Mouse (Mus musculus): ENCODE results near the gene Emilin2. TPM values are rescaled to one million over a fixed set of nuclear protein-coding genes. Genes with fewer than 3 reads are reported as not detected.

Gene Emilin2
- polyA plus RNA-seq, 1 experiment from 2014 or later: 2.8 TPM

DNA sequence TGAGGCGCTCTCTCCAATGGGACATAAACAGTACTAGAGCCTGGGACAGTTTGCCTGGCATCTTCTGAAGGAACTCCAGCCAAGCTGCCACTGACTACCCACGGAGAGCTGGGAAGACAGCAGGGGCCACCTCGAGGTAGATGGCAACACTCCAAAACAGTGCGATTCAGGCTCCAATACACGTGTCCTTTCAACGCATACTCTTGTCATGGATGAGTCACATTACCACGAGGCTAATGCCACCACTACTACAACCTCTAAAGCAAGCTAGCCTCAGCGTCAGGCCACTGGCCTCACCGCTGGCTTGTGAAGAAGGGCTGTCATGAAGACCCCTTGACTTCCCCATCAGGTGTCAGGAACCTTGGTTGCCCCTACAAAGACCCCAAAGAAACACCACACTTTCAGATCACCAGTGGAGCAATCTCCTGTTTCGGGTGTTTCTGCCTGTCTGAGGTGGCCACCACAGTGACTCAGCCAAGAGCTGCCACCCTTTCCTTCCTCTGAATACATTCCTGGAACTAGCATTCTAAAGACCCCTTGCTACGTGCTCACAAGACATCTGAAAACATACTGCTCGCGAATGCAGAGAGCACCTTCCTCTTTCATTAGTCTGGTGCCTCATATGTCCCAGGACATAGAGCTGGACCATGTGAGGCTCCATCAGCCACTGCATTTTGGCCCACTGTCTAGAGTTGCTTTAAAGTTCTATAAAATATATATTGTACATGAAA, 54.8 kb downstream of the Emilin2 start:
- WGBS: 87% methylated on average over 13 of the region's 13 CpGs
- Histone ChIP-seq H3K4me1 (0 out of 2 replicates have a peak, but pooled peaks cover 2% of the 10 kb centered on the region), H3K27me3 (replicated peaks) (no peaks in the 10 kb centered on the region), H3K9ac (replicated peaks) (no peak overlapping the region), H3K4me2 (no peak overlapping the region), H3K9me3 (replicated peaks) (no peaks in the 10 kb centered on the region), H3K36me3 (no peaks in the 10 kb centered on the region), H3K27ac (replicated peaks) (no peak overlapping the region), H3K4me3 (replicated peaks) (no peak overlapping the region)
- ATAC-seq (ENCODE audit: low FRiP score): no peak

DNA sequence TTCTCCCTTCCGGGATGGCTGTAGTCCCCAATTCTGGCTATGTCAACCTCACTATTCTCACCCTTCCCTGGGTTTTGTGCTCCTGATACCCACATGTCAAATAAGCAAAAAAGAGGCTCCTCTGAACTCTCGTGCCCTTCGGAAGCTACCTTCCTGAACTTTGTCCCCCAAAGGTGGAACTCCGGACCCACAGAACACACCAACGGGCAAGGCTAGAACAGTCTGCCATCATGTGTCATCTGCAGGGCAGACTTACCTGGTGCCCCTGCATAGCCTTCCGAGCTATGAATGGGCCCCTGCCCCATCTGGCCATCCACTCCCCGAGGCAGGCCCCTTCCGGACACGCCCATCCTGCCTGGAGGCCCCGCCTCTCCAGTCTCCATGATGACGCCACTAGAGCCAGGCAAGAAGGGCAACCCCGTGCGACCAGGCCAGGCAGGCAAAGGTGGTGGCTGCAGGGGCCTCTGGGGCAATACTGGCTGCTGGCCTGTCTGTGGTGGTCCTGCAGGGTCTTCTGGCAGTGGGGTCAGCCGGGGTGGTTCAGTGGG, 55.6 kb downstream of the Emilin2 start:
- Histone ChIP-seq H3K36me3 (0 out of 2 replicates have a peak, but pooled peaks cover under 1% of the 10 kb centered on the region), H3K4me2 (no peak overlapping the region), H3K4me1 (peaks cover 9% of the 10 kb centered on the region; the same call in 1 of the 2 replicates), H3K27ac (replicated peaks) (no peak overlapping the region), H3K27me3 (replicated peaks) (no peaks in the 10 kb centered on the region), H3K9ac (replicated peaks) (no peak overlapping the region), H3K9me3 (replicated peaks) (no peaks in the 10 kb centered on the region), H3K4me3 (replicated peaks) (no peak overlapping the region)
- no peak for ATAC-seq (ENCODE audit: low FRiP score)
- WGBS: 82% methylated on average over 14 of the region's 14 CpGs

DNA sequence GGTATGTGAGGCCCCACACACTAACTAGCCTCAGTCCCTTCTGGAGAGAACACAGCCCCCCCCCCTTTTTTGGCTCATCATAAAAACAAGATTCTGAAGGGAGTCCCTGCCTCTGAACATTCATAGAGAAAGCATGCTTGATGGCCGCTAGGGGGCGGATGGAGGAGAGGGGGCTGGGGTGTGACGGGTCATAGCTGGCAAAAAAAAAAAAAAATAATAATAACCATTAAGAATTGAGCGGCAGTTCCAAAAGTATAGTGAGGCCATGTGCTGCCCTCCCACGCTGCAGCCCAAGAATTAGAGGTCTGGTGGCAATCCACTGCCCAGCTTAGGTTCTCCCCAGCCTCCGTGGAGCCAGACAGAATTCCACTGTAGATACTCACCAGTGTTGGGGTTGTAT, 57.0 kb downstream of the Emilin2 start:
- 64% methylated on average over 6 of the region's 6 CpGs for WGBS
- Histone ChIP-seq H3K4me2 (no peak overlapping the region), H3K4me3 (replicated peaks) (no peak overlapping the region), H3K9ac (replicated peaks) (no peak overlapping the region), H3K9me3 (replicated peaks) (no peaks in the 10 kb centered on the region), H3K27ac (replicated peaks) (no peak overlapping the region), H3K4me1 (peaks cover 9% of the 10 kb centered on the region; the same call in 1 of the 2 replicates), H3K36me3 (peaks cover 10% of the 10 kb centered on the region; the same call in 1 of the 2 replicates), H3K27me3 (replicated peaks) (no peaks in the 10 kb centered on the region)
- ATAC-seq (ENCODE audit: low FRiP score): no peak

DNA sequence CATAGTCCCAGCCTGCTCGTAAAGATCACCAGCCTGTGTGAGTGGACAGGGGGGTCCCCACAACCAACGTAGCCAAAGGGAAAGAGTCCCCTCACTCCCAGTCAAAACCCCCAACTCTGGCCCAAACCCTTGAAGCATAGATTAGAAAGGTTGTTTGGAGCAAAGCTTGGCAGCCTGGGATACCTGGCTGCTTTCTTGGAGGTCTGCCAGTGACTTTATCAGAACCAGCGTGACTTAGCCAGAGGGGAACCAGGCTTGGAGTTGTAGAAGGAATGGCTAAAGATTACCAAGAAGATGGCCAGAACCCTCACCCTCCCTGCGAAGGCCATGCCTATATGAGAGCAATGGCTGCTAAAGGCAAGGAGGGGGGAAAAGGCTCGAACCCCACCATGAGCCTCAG, 57.7 kb downstream of the Emilin2 start:
- H3K27me3 ChIP-seq (replicated peaks): no peaks in the 10 kb centered on the region
- no peak overlapping the region for H3K27ac ChIP-seq (replicated peaks)
- WGBS: 85% methylated on average over 5 of the region's 5 CpGs
- no peak overlapping the region for H3K4me2 ChIP-seq
- no peak for ATAC-seq (ENCODE audit: low FRiP score)
- no peak overlapping the region for H3K4me3 ChIP-seq (replicated peaks)
- H3K36me3 ChIP-seq: peaks cover 12% of the 10 kb centered on the region; the same call in 1 of the 2 replicates
- H3K4me1 ChIP-seq: peaks cover 9% of the 10 kb centered on the region; the same call in 1 of the 2 replicates
- no peaks in the 10 kb centered on the region for H3K9me3 ChIP-seq (replicated peaks)
- H3K9ac ChIP-seq (replicated peaks): no peak overlapping the region

GRCm38 (mm10) chr17:71253391-71253790, 58.4 kb downstream of the Emilin2 start:
- no peak overlapping the region for H3K4me3 ChIP-seq (replicated peaks)
- peaks cover 19% of the 10 kb centered on the region for H3K36me3 ChIP-seq
- no peak overlapping the region for H3K27ac ChIP-seq (replicated peaks)
- WGBS: 84% methylated on average over 2 of the region's 2 CpGs
- H3K9ac ChIP-seq (replicated peaks): no peak overlapping the region
- no peak overlapping the region for H3K4me2 ChIP-seq
- no peak for ATAC-seq (ENCODE audit: low FRiP score)
- H3K4me1 ChIP-seq: peaks cover 9% of the 10 kb centered on the region; the same call in 1 of the 2 replicates
- H3K27me3 ChIP-seq (replicated peaks): no peaks in the 10 kb centered on the region
- no peaks in the 10 kb centered on the region for H3K9me3 ChIP-seq (replicated peaks)

GRCm38 (mm10) chr17:71252101-71252500, 59.7 kb downstream of the Emilin2 start:
- peaks cover 31% of the 10 kb centered on the region for H3K36me3 ChIP-seq
- no peak overlapping the region for H3K9ac ChIP-seq (replicated peaks)
- H3K4me1 ChIP-seq: peaks cover 9% of the 10 kb centered on the region; the same call in 1 of the 2 replicates
- no peak overlapping the region for H3K4me2 ChIP-seq
- 82% methylated on average over 9 of the region's 9 CpGs for whole genome bisulfite sequencing
- no peaks in the 10 kb centered on the region for H3K27me3 ChIP-seq (replicated peaks)
- no peaks in the 10 kb centered on the region for H3K9me3 ChIP-seq (replicated peaks)
- no peak for ATAC-seq (ENCODE audit: low FRiP score)
- no peak overlapping the region for H3K4me3 ChIP-seq (replicated peaks)
- H3K27ac ChIP-seq (replicated peaks): 0 out of 2 replicates have a peak overlapping the region, but pooled peaks have one; percentile 19

DNA sequence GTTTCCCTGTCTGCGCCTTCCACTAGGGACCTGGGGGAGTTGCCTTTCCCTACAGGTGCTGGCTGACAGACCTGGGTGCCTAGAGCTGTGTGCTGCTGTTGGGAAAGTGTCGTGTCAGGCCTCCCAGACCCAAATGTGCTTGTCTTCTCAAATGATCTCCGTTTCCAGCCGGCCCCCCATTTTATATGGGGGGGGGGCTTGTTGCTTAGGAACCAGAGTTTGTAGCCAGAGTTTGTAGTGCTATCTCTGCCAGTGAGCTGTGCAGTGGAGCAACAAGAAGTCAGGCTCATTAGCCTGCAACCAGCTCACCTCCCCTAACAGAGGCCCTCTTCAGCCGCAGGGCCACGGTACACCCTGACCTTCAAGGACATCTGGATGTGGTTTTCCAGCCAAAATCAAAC, 60.2 kb downstream of the Emilin2 start:
- Histone ChIP-seq H3K27me3 (replicated peaks) (no peaks in the 10 kb centered on the region), H3K4me2 (no peak overlapping the region), H3K27ac (replicated peaks) (peak overlapping the region; percentile 14; the same call in 1 of the 2 replicates), H3K36me3 (peaks cover 36% of the 10 kb centered on the region), H3K4me1 (peaks cover 9% of the 10 kb centered on the region; the same call in 1 of the 2 replicates), H3K9me3 (replicated peaks) (no peaks in the 10 kb centered on the region), H3K9ac (replicated peaks) (no peak overlapping the region), H3K4me3 (replicated peaks) (no peak overlapping the region)
- WGBS: 62% methylated on average over 6 of the region's 6 CpGs
- 0 out of 2 replicates have a peak, but pooled peaks have one; percentile 46 for ATAC-seq (ENCODE audit: low FRiP score)

GRCm38 (mm10) chr17:71250819-71251600, 60.8 kb downstream of the Emilin2 start:
- Histone ChIP-seq H3K27me3 (replicated peaks) (no peaks in the 10 kb centered on the region), H3K27ac (replicated peaks) (peak overlapping the region; percentile 14; the same call in 1 of the 2 replicates), H3K9ac (replicated peaks) (no peak overlapping the region), H3K9me3 (replicated peaks) (no peaks in the 10 kb centered on the region), H3K4me2 (no peak overlapping the region), H3K4me1 (peaks cover 9% of the 10 kb centered on the region; the same call in 1 of the 2 replicates), H3K36me3 (peaks cover 42% of the 10 kb centered on the region), H3K4me3 (replicated peaks) (no peak overlapping the region)
- WGBS: 88% methylated on average over 16 of the region's 16 CpGs
- ATAC-seq (ENCODE audit: low FRiP score): no peak

DNA sequence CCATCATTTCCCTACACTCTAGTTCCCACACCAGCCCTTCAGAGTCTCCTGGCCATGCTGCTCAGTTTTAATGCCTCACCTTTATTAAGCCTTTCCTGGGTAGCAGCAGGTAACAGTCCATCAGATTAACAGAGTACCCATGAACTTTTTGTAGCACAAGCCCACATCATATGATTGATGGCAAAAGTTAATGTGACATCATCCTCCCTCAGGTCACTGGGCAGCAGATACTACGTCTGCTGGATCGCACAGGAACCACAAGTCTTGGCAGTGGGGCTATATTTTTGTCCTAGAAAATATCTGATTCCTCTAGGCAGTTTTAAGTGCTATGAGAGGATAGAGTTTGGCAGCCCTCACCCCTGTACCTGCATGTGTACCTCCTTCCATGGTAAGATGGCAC, 61.7 kb downstream of the Emilin2 start:
- peaks cover 50% of the 10 kb centered on the region for H3K36me3 ChIP-seq
- 95% methylated on average over 2 of the region's 2 CpGs for WGBS
- no peaks in the 10 kb centered on the region for H3K9me3 ChIP-seq (replicated peaks)
- H3K9ac ChIP-seq (replicated peaks): no peak overlapping the region
- peaks cover 9% of the 10 kb centered on the region; the same call in 1 of the 2 replicates for H3K4me1 ChIP-seq
- no peak overlapping the region for H3K4me2 ChIP-seq
- no peaks in the 10 kb centered on the region for H3K27me3 ChIP-seq (replicated peaks)
- no peak overlapping the region for H3K27ac ChIP-seq (replicated peaks)
- ATAC-seq (ENCODE audit: low FRiP score): no peak
- no peak overlapping the region for H3K4me3 ChIP-seq (replicated peaks)

- Histone ChIP-seq H3K27ac (replicated peaks) (no peak overlapping the region), H3K9me3 (replicated peaks) (no peaks in the 10 kb centered on the region), H3K36me3 (peaks cover 61% of the 10 kb centered on the region), H3K27me3 (replicated peaks) (no peaks in the 10 kb centered on the region), H3K4me3 (replicated peaks) (no peak overlapping the region), H3K4me1 (peaks cover 9% of the 10 kb centered on the region; the same call in 1 of the 2 replicates), H3K9ac (replicated peaks) (no peak overlapping the region), H3K4me2 (no peak overlapping the region)
- no peak for ATAC-seq (ENCODE audit: low FRiP score)
- 83% methylated on average over 6 of the region's 6 CpGs for WGBS
Measured at GRCm38 (mm10) chr17:71248963-71249362, 62.8 kb downstream of the Emilin2 start.

- Histone ChIP-seq H3K4me1 (no peaks in the 10 kb centered on the region), H3K9me3 (replicated peaks) (no peaks in the 10 kb centered on the region), H3K9ac (replicated peaks) (no peak overlapping the region), H3K27me3 (replicated peaks) (no peaks in the 10 kb centered on the region), H3K4me3 (replicated peaks) (no peak overlapping the region), H3K36me3 (peaks cover 89% of the 10 kb centered on the region), H3K4me2 (no peak overlapping the region), H3K27ac (replicated peaks) (no peak overlapping the region)
- 93% methylated on average over 4 of the region's 4 CpGs for WGBS
- no peak for ATAC-seq (ENCODE audit: low FRiP score)
Measured at GRCm38 (mm10) chr17:71246022-71246421, 65.8 kb downstream of the Emilin2 start.
